Mouse (Mus musculus) heart, adult 11 months (tissue): ENCODE results near the gene 9130213A22Rik.
A peak's percentile ranks its signal among the peaks of the same experiment; 100 is the strongest.

Source experiments
- DNase-seq: peaks from one replicate; pipeline ENCODE4 v3.0.0; 2022

Gene 9130213A22Rik

DNA sequence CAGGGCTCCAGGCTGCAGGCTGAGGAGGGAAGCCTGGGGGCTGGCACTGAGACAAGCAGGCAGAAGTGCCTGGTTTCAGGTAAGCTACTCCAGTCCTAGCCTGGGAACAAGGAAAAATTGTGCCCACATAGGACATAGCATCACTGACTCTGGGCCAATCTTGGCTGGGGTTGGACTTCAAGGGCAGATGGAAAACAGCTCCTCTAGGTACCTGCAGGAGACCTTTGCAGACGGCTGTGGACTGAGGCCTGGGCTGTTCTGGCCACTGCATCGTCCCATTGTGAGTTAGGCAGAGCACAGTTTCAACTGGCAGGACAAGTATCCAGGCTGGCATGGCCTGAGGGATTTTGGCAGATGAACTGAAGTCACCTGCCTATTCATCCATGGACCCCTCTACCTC lies 16.6 kb downstream of the 9130213A22Rik start:
- peak; percentile 90 for DNase-seq

DNA sequence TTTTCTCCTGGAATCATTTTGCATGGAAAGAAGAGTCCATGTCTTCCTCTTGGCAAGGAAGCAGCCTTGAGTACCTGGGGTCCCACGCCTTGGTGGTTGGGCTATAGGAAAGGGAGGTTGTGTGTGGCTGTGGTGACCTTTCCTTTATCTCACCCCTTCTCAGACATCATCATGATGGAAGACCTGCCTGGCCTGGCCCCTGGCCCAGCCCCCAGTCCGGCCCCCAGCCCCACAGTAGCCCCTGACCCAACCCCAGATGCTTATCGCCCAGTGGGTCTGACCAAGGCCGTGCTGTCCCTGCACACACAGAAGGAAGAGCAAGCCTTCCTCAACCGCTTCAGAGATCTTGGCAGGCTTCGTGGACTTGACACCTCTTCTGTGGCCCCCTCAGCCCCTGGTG lies 17.2 kb downstream of the 9130213A22Rik start:
- peak; percentile 92 for DNase-seq

DNA sequence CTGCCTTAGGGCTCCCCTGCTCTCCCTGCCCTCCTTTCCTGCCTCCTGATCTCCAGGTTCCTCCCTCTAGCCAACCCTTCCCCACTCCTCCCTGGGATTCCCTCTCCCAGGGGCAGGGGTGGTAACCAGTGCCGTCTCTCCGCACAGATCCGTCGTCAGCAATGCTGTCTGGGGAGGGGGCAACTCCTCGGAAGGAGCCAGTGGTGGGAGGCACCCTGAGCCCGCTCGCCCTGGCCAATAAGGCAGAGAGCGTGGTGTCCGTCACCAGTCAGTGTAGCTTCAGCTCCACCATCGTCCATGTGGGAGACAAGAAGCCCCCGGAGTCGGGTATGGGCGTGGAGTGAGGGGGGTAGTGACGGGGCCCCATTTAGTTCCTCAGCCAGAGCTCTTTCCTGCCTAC lies 17.9 kb downstream of the 9130213A22Rik start:
- DNase-seq, result peak; percentile 95

DNA sequence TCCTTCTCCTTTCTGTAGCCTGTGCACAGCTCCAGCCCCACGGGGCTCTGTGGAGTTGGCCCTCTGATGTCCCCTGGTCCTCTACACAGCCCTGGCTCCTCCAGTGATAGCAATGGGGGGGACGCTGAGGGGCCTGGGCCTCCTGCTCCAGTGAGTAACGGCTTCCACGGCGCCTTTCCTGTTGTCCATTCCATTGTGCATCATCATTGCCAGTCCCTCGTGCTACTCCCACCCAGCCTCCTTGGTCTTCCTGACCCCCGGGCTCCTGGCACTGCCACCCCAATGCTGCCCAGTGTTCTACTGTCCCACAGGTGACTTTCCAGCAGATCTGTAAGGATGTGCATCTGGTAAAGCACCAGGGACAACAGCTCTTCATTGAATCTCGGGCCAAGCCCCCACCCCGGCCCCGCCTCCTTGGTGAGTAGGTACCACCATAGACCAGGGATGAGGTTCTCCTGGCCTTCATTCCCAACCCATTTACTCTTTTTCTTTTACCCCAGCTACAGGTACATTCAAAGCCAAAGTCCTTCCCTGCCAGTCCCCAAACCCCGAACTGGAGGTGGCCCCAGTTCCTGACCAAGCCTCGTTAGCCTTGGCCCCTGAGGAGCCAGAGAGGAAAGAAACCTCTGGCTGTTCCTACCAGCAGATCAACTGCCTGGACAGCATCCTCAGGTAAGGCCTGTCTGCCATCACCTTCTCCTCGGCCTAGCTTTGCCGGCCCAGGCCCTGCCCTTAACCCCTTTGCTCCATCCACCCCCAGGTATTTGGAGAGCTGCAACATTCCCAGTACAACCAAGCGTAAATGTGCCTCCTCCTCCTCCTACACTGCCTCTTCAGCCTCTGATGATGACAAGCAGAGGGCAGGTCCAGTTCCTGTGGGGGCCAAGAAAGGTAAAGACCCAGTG lies 18.6 kb downstream of the 9130213A22Rik start:
- peak; percentile 94 for DNase-seq

DNA sequence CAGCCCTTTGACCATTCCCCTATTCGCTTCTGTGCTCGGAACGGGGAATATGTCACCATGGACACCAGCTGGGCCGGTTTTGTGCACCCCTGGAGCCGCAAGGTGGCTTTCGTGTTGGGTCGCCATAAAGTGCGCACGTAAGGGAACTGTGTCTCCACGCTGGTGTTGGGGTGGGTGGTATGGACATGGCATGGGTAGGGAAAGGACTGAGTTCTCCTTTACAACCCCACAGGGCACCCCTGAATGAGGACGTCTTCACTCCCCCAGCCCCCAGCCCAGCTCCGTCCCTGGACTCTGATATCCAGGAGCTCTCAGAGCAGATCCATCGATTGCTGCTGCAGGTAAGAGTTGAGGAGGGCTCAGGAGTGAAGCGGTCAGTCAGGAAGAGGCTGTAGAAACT lies 19.3 kb downstream of the 9130213A22Rik start:
- peak; percentile 93 for DNase-seq

DNA sequence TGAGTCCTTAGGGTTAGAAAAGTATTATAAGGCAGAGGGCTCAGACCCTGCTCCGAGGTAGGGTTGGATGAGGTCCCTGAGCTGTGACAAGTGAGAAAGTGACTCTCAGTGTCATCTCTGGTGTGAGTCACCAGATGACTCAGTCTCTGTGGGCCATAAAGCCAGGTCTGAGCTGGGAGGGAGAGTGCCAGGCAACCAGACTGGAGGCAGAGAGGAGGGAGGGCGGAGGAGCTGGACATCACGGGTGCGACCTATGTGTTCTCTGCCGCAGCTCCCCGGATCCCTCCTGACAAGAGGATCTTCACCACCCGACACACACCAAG lies 20.0 kb downstream of the 9130213A22Rik start:
- peak; percentile 94 for DNase-seq

DNA sequence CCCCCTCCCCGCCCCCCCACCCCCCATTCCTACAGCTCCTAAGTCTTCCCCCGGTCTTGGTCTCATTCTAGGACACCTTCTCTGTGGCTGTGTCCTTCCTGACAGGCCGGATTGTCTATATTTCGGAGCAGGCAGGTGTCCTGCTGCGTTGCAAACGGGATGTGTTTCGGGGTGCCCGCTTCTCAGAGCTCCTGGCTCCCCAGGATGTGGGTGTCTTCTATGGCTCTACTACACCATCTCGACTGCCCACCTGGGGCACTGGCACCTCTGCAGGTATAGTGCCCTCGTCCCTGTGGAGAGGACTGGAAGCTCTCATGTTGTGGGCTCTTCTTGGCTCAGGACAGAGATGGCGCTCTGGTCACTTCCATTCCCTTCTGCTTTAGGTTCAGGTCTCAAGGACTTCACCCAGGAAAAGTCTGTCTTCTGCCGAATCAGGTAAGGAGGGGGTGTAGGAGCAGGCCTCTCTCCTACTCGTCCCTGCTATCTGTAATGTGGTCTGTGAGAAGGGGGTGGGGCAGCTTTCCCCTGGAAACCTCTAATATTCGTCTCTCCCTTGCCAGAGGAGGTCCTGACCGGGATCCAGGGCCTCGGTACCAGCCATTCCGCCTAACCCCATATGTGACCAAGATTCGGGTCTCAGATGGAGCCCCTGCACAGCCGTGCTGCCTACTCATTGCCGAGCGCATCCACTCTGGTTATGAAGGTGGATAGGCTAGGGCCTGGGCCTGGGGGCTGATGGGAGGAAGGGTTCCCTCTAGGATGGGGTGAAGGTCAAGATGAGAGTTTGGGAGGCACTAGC lies 20.6 kb downstream of the 9130213A22Rik start:
- peak; percentile 95 for DNase-seq

DNA sequence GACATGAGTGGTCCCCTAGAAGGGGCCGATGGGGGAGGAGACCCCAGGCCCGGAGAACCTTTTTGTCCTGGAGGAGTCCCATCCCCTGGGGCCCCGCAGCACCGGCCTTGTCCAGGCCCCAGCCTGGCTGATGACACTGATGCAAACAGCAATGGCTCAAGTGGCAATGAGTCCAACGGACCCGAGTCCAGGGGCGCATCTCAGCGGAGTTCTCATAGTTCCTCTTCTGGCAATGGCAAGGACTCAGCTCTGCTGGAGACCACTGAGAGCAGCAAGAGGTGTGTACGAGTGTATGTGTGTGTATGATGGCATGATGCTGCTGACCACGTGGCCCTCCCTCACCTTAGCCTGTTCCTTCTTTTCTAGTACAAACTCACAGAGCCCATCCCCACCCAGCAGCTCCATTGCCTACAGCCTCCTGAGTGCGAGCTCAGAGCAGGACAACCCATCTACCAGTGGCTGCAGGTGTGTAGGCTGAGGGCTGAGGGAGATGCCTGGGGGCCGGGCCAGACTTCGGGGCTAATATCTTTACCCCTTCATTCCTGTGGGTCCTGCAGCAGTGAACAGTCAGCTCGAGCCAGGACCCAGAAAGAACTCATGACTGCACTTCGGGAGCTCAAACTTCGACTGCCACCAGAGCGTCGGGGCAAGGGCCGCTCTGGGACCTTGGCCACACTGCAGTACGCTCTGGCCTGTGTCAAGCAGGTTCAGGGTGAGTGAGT lies 21.6 kb downstream of the 9130213A22Rik start:
- peak; percentile 98 for DNase-seq

DNA sequence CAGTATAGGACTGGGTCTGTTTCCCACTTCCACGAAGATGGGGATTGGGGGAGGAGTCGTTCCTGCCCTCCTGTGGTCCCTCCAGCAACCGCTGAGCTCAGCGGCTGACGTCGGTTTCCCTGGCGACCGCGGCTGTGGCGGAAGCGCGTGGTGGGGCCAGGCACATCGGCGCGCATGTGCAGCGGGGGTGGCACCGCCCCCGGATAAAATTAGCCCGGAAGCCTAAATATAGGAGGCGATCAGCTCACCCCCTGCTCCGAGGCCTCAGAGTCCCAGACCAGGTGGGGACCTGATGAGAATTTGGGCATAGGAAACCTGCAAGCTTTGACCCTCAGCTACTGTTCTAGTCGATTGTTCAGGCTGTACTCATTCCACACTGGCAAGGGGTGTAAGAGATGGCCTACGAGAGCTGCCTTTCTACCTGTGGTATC lies 22.5 kb downstream of the 9130213A22Rik start:
- peak; percentile 100 for DNase-seq

DNA sequence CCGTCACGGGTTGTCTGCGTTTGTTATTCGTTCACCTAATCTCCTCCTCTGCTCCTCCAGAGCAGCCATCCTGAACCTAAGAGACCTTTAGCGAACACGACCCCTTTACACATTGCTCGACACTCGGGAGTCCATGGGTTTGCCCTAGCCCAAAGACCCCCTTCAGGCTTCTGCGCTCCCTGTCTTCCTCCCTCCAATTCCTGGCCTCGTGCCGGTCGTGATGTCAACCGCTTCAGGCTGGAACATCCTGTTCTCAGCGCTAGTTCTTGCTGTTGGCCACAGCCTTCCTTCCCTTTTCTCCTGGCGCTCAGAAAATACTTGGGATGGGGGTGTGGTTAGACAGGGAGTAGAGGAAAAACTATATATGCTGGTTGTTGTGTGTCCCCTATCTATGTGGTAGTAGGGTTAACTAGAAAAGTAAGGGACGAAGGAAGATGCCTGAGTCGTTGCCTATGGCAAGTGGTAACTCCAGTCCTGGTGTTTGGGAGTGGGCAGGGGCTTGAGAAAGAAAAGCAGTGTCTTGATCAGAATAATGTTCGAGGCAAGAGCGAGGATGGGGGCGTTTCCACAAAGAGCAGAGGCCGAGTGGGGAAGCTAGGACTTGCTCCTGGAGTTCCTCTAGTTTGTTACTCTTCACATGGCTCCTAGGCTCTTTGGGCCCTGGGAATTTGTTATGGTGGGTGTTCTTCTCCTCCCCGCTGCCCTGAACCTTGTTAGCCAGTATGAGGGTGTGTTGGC lies 23.0 kb downstream of the 9130213A22Rik start:
- peak; percentile 99 for DNase-seq

DNA sequence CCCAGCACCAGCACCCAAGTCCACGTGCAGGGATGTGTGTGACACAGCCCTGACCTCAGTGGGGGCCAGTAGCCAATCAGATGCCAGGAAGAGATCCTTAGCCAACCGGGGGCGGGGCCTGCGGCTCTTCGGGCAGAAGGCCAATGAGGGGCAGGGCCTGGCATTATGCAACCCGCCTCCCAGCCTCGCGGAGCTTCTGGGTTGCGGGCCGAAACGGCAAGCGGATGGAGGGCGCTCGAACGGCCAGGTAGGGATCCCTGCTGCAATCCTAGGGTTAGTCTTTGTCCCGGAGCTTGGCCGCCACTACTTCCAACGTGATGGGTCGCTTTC lies 23.7 kb downstream of the 9130213A22Rik start:
- peak; percentile 100 for DNase-seq

DNA sequence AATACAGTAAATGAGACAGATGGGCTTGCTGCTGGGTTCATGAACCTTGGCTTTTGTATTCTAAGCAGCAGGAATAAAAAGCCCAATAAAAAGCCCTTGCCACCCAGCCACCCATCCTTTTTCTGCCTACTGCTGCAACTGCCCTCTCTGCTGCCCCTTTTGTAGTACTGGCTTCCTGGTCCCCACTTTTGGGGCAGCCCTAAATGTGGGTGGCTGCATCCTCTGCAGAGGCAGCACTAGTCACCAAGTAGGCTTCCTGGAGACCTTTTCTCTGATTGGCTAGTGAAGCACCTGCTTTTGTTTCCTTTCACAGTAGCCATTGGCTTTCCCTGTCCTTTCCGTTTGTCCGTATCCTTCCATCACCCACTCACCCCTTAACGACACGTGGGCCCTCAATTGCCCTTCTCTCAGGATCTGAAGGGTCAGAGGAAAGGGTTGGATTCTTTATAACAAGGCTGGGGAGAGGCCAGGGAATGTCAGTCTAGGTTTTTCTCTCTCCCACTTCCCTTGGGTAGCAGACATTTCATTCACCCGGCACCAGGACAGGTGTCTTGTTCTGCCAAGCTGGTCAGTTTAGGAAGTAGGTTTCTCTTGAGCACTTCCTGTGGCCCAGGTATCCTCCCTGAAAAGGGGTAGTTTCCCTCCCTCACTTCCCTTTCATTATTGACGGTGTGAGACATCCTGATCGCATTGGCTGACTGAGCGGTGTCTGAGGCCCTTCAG lies 24.2 kb downstream of the 9130213A22Rik start:
- DNase-seq, result no peak

DNA sequence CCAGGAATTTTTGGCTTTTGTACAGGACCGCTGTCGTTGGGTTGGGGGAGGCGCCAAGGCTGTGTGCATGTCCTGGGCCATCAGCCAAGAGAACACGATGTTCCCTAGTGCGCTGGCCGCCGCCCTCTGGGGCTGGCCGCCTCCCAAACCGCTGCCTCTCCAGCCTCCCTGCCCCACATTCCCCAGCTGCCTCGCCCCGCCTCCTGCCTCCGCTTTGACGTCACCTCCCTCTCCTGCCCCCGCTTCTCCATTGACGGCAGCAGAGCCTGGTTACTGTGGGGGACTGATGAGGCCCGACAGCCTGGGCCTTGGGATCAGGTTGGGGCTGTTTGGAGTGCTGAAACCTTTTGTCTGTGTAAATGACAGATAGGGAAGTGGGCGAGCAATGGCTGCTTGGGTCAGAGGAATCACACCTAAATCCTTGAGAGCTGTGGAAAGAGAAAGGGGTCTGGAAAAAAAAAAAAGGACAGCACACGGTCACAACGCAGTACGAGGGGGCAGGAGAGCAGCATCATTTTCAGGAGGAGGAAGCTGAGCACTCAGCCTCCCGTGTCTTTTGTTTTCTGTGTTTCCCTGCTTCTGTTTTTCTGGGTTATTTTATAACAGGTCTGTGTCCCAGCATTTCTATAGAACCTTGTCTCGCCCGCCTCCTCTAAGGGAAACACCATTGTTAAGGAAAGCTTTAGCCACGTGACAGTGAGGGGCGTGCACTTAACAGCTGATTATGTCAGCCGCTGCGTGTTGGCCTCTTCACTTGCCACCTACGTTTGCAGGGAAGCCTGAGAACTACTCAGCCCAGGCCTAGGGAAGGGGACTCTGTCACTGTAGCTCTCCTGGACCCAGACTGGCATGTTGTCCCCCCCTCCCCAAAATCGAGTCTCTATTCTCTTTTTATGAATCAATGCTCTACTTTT lies 25.1 kb downstream of the 9130213A22Rik start:
- peak; percentile 100 for DNase-seq

DNA sequence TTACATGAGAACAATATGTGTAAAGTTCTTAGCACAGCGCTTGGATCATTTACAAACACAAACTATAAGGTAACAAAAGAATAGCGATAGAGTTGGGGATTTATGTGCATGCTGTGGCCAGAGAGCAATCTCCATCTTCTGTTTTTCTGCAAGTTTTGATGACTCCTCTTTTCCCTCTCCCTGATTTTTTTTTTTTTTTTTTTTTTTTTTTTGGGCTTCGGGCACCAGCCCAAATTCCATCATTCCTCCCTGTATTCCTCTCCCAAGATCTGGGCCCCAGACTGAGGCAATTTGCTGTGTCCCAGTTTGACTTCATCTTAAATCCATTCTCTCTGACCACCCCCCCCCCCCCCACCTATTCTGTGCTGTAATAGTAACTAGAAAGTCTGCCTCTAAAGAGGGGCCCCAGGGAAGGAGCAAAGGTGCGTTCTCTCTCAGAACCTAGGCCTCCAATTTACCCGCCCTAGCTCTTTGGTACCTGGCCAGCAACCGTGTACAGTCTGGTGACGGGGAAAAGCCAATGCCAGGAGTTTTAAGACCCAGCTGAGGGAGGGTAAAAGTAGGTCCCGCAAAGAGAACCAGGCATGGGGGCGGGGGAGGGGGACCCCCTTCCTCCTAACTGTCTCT lies 25.9 kb downstream of the 9130213A22Rik start:
- no peak for DNase-seq

DNA sequence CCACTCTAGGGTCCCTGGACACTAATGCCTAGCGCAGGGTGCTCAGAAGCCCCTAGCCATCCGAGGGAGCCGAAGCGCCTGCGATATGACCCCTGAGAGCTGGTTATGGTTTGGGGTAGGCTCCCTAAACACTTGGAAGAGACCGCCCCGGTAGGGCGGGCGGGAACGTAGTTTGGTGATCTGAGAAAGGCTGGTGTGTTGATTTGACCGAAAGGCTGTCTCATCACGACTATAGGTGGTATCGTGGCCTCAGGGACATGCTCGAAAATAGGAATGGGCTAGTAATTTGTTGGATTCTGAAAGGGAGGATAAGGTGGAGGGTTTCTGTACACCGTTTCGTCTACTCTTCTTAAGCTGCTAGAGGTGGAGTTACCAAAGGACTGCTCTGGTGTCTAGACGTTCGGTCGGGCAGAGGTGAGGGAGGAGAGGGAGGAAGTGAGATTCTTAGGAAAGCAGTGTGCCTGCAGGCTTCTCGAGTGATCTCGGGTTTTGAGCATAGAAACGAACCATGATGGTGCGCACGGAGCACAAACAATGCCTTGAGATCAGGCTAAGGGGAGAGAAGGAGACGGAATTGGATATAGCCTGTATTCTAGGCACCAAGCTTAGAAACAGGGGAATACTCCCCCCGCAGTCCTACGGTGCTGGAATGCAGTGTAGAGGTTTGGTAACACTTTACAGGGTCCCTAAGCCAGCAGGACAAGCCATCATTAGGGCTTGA lies 26.7 kb downstream of the 9130213A22Rik start:
- peak; percentile 97 for DNase-seq

DNA sequence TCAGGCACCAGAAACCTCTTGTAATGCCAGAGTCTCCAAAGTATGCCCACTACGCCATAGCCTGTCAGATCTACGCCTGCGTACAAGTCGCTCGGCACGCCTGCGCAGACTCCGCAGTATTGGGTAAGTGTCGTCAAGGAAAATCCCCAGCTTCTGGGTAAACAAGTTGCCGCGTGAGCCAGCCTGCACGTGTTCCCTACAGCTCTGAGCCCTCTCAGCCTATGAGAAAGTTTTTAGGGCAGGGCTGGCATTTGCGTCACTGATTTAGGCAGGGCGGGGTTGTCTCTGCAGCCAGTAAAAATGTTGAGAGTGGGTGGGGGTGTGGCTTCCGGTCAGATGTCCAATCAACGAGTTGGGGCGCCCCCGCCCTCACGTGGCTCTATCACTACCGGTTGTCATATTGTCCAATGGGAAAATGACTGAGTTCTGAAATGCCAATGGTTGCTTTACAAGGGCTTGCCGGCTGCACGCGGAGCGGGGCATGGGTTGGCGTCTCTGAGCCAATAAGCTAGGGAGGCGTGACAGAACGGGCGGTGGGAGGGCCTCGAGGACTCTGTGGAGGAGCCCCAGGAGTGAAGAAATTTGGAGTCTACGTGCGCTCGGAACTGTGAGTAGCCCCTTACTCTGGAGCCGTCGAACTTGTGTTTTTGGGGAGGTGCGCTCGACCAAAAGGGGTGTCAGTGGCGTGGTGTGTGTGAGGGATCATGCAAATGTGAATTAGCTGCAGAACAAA lies 27.5 kb downstream of the 9130213A22Rik start, which contains the start of gene Per1:
Gene Per1, plus strand, starts transcription at position 521 of the 733 bp plus-strand sequence.
- peak; percentile 100 for DNase-seq

DNA sequence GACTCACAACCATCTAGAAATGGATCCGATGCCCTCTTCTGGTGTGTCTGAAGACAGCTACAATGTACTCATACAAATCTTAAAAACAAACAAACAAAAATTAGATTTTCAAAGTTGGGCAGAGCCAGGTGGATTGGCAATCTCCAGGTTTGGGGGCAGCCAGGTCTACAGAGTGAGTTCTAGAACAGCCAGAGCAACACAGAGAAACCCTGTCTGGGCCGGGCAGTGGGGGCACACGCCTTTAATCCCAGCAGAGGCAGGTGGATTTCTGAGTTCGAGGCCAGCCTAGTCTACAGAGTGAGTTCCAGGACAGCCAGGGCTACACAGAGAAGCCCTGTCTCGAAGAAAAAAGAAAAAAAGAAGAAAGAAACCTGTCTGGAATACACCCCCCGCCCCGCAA lies 28.5 kb downstream of the 9130213A22Rik start:
- DNase-seq, result peak; percentile 93

DNA sequence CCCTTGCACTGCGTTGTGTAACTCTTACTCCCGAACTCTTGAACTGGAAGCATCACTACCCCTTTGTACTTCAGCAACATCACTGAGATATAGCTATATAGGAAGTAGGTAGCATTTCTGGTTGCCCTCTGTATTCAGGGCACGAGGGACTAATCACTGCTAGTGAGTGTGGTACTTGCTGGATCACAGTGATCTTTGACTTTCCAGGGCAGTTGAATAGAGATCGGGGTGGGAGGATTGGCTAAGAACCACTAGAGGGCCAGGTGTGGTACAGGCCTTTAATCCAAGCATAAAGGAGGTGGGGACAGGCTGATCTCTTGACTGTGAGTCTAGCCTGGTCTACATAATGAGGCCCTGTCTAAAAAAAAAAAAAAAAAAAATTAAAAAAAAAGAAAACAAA lies 29.5 kb downstream of the 9130213A22Rik start:
- no peak for DNase-seq

DNA sequence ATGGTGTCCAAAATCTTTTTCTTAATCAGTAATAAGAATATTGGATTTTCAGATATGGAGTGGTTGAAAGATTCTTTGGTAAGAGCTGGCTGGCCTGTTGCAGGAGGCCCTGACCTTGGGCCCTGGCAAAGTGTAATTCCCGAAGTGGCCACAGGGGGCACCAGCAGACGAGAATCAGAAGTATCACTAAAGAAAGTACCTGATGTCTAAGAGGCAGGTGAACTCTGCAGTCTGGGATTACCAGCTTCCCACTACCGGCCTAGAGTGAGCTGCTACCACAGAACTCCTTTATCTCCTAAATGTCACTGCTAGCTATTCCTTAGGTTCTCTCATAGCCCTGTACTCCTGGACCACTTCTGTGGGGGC lies 30.0 kb downstream of the 9130213A22Rik start:
- peak; percentile 98 for DNase-seq
